Comparison of ENCODE assay signal across 11 mouse cellular contexts in the genomic region with DNA sequence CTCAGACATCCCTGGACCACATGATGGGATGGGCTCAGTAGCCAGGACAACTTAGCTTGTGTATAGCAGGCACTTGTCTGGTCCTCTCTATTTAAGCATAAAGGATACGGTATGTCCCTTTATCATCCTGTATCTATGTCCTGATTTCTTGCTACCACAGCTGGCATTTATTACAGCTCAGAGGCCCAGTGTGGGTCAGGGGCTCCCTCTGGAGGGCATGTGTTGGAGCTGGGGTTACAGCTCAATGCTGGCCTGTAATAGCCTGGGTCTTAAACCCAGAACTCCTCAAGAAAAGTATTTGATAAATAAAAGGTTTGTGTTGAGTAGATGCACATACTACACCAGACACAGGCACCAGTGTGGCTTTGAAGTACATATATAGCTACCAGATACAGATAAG. TPM values are rescaled to one million over a fixed set of nuclear protein-coding genes. Genes with fewer than 3 reads are reported as not detected.
A peak's percentile ranks its signal among the peaks of the same experiment; 100 is the strongest.
DNase-seq lines count a peak whose midpoint lies in the region.
"Had no signal": no experiment of that assay in that cellular context is flagged by ENCODE, and none has a peak within 500 bp of the region (broad histone marks: within the 10 kb centered on the region; RNA-seq: fewer than 3 reads in every experiment).

No protein-coding gene starts in this region.

- DNase-seq in adrenal gland, postnatal 14 days, result peak; percentile 42
- DNase-seq in adrenal gland, postnatal 4 days (ENCODE audit: low spot score in 2 of 2), result no peak
- peak; percentile 40 for DNase-seq in kidney, postnatal 10 days
- DNase-seq in kidney, adult 8-10 months, result no peak
- DNase-seq in 416B (ENCODE audit: low read depth), result peak; percentile 16
- DNase-seq in fibroblast of lung, adult 2 months (ENCODE audit: low read depth), result peak; percentile 6
- no peak for DNase-seq in gastrocnemius, postnatal 10 days
- no peak for DNase-seq in layer of hippocampus, adult 9-11 months
- DNase-seq: adrenal gland, adult 2 months; B cell, adult 2 months; liver, embryonic 13.5 days had no signal

RNA-seq across cellular contexts. Expression of gene Ppp2r2c, which starts 51.8 kb away (rescaled TPM):
- 6.5 and 8.9 TPM in 2 replicates for total RNA-seq in adrenal gland, postnatal 14 days (2021)
- 10 to 100 TPM; 12.8 to 12.9 TPM for total RNA-seq in adrenal gland, postnatal 4 days (2021)
- total RNA-seq in gastrocnemius, postnatal 10 days (2021), result 1 to 10 TPM; 1.2 TPM

Comparison
In these comparisons a context has a peak if more than half of its experiments do, and no peak if none do; other contexts are left out.
1. DNase-seq: peak in adrenal gland, postnatal 14 days (single experiment), kidney, postnatal 10 days (single experiment), 416B (single experiment) and fibroblast of lung, adult 2 months (single experiment); none in adrenal gland, postnatal 4 days (0 of 2), kidney, adult 8-10 months (0 of 2), gastrocnemius, postnatal 10 days (single experiment) and layer of hippocampus, adult 9-11 months (single experiment).